Mouse (Mus musculus) midbrain, embryonic 13.5 days (tissue): Measurements from ENCODE around the gene Zfp512. TPM values are rescaled to one million over a fixed set of nuclear protein-coding genes. Genes with fewer than 3 reads are reported as not detected.

Experiments
- polyA plus RNA-seq: library from polyadenylated mRNA; unstranded; fragments of >200 nt; fragmentation: Nextera tagmentation; extraction: Ambion mirVana; gene quantifications from 2 replicates; pipeline ENCODE4 v1.2.1, GENCODE M21; 2015

Gene Zfp512
- polyA plus RNA-seq, 1 experiment from 2014 or later, result 124 TPM

Other genes starting within 250 kb of the Zfp512 start
- gene Ppm1g, start 231.7 kb upstream of the Zfp512 start, polyA plus RNA-seq, result 174 and 175 TPM in 2 replicates
- gene Nrbp1, start 211.6 kb upstream of the Zfp512 start, polyA plus RNA-seq, result 153 and 160 TPM in 2 replicates
- gene Gm9970, start 211.2 kb upstream of the Zfp512 start, polyA plus RNA-seq, result 0.54 and 0.63 TPM in 2 replicates
- gene Krtcap3, start 200.7 kb upstream of the Zfp512 start, polyA plus RNA-seq, result 1.7 and 3.4 TPM in 2 replicates
- gene Ift172, start 161.3 kb upstream of the Zfp512 start, polyA plus RNA-seq, result 34.4 and 36.0 TPM in 2 replicates
- 63.2 and 74.5 TPM in 2 replicates for gene Fndc4, start 156.4 kb upstream of the Zfp512 start, polyA plus RNA-seq
- gene Gckr, start 155.0 kb upstream of the Zfp512 start, polyA plus RNA-seq, result 0.12 and 0.43 TPM in 2 replicates
- gene 4930548H24Rik, start 33.3 kb downstream of the Zfp512 start, polyA plus RNA-seq, result 0.13 and 0.18 TPM in 2 replicates
- 78.3 and 80.5 TPM in 2 replicates for gene Gpn1, start 42.3 kb downstream of the Zfp512 start, polyA plus RNA-seq
- gene Slc4a1ap, start 74.6 kb downstream of the Zfp512 start, polyA plus RNA-seq, result 32.6 and 34.8 TPM in 2 replicates
- gene Supt7l, start 75.4 kb downstream of the Zfp512 start, polyA plus RNA-seq, result 30.5 and 33.7 TPM in 2 replicates
- gene Mrpl33, start 144.5 kb downstream of the Zfp512 start, polyA plus RNA-seq, result 188 and 192 TPM in 2 replicates
- gene Rbks, start 245.2 kb downstream of the Zfp512 start, polyA plus RNA-seq, result 1.7 and 2.2 TPM in 2 replicates
- gene Babam2, start 245.3 kb downstream of the Zfp512 start, polyA plus RNA-seq, result 63.4 and 64.7 TPM in 2 replicates